Mouse (Mus musculus): ENCODE measurements around the gene Tshz2. TPM values are rescaled to one million over a fixed set of nuclear protein-coding genes. Genes with fewer than 3 reads are reported as not detected.

Tshz2 gene
- total RNA-seq, 2 experiments from 2014 or later = 11.4 to 12.0 TPM

DNA sequence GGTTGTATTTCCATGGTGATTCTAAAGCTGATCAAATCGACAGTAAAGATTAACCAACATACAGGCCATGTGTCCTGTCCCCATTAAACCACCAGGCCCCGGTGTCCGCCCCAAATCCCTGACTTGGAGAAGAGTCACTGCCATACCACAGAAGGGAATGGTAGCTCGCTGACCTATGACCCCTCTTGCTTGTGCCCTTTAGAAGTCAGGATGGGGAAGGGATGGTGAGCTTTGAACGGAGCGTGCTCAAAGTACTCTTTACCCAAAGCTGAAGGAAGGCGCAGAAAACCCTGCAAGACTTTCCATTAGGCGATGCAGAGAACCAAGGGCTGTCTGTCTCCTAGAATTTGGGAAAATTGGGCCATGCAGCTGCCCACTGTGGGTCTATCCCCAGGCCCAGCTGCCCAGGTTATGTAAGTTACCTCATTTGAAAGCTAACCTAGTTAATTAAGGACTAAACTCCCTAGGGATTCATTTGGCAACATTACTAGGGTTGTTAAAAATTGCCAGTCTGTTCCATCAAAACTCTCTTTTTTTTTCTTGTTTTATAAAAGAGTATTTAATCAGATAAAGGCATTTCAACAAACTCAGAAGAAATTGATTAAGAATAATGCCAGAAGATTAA, 238.7 kb downstream of the Tshz2 start:
- DNase-seq = no peak

DNA sequence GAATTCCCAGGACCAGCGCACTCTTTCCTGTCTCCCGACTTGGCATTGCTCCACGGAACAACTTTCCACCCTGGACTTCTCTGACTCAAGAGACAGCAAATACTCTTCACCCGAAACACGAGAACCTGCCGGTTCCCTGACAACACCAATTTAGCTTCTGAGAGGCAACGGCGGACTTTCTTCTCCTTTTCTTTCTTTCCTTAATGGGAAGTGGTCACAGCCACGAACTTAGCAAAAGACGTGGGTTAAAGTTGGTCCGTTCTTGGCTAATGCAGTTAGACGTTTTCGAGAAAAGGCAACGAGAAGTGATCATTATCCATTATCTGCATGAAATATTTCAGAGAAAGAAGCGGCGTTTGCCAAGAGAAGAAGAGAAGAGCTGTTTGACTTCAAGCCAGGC, 240.6 kb downstream of the Tshz2 start:
- no peak for DNase-seq

DNA sequence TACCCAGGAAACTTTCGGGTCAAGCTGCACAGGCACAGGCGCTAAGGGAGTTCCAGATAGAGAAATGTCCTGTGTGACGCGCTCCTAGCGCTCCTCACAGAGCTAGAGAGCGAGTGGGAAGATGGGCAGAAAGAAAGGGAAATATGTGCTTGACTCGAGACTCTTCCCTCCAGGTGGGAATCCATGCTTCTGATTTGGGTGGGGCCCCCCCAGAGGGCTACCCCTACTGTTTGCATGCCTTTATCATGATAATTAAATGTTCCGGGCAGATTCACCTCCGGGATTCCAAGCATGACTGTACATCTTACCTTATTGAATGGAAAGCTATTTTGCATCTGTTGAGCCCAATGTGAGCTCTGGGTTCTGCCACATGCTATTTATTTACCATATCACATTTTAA, 255.1 kb downstream of the Tshz2 start:
- DNase-seq = no peak

DNA sequence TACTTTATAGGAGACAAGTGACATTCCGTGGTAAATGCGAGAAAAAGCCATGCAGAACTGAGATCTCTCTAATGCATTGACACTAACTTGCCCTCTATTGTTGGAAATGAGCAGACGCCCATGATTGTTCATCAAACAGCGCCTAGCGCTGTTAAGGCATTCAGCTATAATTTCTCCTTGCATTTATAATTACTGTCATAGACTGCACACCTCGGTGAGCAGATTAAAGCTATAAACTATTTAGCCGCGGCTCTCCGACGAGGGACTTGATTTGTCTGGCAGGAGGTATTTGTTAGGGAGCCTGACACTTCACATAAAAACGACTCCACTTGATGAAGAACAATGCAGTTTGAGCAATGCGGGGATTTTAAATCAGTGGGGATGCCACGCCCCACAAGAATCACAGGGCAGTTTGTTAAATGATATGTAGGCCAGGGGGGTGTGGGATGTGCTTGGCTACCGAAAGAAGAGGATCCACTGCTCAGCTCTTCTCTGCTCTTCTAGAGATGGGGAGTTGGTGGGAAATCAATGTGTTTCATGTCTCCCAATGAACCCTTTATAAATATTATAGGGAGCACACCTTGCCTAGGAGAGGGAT, 259.7 kb downstream of the Tshz2 start:
- no peak for DNase-seq

DNA sequence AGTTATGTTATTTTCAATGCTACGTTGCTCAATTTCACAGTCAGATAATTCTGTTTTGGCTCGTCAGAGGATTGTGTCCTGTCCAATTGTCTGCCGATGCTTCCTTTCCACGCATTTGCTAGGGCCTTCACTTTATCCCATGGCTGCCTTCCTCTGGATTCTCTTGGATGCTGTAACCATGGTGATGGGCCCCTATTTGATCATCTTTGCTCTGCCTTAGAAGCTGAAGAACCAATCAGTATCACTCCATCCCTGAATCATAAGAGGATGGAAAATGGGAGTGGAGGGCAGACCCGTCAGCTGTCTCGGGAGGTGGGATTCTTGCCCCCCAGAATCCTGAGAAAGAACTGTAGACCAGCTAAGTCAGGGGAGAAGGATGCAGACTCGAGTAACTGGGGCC, 270.1 kb downstream of the Tshz2 start:
- DNase-seq = no peak

DNA sequence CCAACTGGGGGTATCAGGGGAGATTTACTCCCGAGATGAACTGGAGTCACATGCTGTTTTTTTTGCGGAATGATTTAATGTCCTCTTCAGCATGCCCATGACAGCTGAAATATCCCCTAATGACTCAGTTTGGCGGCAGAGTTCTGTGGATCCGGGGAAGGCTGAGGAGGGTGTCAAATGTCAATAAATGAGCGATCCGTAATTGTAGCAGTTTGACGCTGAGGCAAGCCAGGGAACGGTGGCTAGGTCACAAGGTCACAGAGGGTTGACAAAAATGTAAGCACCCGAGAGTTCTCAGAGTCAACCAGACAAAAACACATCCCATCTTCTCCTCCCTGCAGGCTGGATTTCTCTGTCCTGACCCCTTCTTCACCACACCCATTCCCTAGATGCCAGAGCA, 273.6 kb downstream of the Tshz2 start:
- DNase-seq = no peak

DNA sequence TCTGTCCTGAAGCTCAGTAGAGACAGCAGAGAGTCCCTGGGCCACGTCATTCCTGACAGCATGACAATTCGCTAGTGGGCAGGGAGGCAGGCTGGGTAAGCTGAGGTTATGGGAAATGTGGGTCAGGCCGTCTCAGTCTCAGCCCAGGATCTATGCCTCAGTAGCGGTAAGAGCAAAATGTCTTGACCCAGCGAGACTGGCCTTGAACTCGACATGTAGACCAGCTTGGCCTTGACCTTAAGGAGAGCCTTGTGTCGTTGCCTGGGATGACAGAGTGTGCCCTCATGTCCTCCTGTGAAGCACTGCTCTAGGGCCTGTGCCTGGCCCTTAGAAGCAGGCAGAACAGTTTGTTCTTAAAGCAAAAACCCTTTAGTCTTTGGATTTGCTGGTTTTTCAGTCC, 275.2 kb downstream of the Tshz2 start:
- DNase-seq = no peak

DNA sequence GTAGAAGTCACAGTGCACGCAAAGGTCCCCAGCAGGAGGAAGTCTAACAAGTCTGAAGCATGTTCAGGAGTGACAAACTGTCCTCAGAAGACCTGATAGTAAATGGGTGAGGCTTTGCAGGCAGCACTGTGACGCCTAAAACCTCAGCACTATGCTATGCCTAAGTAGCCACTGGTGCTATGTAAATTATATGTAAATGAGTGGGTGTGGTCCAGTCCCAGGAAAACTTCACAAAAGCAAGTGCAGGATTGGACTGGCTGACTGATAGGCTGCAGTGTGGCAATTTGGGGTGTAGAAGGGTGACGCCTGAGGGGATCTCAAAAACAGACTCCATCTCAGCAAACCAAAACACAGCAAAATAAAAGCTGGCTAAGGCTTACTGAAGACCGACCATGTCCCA, 277.8 kb downstream of the Tshz2 start:
- DNase-seq = no peak

DNA sequence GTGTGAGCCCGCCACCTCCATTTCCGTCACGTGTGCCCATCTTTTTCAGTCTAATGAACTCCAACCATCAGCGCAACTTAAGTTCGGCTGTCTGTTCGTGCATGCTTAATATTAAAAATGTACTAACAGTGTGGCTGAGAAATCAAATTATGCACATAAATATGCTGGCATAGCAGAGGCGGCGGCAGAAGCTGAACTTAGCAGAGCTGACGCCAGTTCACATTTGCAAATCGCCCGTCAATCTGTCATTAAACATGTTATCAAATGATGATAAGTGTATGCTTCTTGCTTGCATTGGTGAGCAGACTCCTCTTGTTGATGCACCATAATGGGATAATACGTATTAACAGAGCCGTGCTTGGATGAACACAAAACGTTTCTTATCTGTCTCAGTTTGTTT, 280.0 kb downstream of the Tshz2 start:
- DNase-seq = no peak

DNA sequence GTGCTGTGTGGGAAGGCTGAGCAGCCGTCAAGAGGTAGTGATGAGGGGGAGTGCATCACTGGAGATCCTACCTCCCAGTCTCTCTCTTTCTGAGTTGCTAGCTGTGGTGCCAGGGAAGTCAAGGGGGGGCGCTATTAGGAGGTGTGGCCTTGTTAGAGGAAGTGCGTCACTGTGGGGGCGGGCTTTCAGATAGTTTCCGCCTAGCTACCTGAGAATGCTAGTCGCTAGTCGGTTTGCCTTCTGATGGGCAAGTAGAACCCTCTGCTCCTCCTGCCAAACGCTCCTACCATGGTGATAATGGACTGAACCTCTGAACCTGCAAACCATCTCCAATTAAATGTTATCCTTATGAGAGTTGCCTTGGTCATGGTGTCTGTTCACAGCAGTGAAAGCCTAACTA, 282.1 kb downstream of the Tshz2 start:
- peak in 1 of 2 experiments; percentile 4 for DNase-seq

DNA sequence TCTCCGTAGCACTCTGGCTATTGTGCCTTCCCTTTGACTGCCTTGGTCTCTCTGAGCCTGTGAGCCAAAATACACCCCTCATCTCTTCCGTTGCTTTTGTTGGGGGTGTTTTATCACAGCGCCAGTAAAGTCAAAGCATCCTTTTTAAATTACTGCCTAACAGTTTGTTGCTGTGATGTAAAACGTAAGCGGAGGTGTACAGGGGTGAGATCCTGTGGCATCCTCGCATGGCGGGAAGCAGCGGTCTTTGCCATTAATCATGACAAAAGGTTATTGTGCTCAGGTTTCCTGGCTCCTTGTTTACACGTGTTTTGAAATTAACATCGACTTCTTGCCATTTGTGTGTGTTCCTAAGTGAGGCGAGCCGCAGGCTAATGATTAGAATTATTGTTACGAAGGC, 282.5 kb downstream of the Tshz2 start:
- no peak for DNase-seq

DNA sequence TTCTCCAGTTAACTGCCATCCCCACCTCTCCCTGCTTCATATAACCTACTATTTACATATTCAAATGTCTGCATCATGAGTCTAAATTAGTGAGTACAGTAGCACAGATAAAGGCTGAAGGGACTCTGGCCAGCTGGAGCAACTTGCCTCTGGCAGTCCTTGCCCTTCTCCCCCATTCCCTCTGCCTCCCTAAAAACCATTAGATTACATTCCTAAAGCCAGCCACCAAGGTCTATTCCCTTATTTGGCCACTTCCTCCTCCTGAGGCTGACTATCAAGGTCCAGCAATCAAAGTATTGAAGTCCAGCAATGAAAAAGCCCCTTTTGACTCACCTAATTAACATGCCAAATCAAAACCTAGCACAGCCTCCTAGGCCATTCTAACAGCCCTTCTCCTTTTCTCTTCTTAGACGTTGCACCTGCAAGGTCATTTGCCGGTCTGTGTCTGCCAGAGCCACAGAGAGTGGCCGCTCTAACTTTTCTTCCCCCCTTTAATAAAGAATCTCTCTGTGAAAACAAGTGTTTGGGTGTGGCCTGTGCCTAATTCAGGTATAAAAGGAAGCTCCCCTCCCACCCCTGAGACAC, 286.4 kb downstream of the Tshz2 start:
- no peak for DNase-seq

DNA sequence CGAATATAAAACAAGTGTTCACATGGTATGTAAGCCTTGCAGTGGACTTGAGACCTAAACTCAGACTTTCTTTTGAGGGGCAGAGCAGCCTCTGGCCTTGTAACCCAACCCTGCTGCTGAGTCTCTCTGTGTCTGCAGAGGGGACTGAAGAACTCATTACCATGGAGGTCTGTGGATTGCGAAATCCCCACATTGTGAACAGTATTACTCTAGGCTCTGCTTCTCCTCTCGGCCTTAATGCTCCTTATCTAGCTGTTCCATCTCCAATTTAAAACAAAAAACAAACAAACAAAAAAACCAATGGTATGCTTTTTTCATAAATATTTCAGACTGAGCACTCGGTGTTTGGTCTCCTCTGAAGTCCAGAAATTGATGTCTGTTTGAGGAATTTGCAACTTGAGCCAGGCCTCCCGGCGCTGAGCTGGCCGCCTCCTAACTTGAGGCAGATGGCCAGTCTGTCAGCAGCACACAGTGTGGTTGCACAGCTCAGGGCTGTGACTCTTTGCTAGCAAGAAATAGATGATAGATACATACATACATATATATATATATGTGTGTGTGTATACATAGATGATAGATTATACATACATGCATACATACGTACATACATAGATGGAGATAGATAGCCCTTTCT, 291.5 kb downstream of the Tshz2 start:
- DNase-seq = no peak

DNA sequence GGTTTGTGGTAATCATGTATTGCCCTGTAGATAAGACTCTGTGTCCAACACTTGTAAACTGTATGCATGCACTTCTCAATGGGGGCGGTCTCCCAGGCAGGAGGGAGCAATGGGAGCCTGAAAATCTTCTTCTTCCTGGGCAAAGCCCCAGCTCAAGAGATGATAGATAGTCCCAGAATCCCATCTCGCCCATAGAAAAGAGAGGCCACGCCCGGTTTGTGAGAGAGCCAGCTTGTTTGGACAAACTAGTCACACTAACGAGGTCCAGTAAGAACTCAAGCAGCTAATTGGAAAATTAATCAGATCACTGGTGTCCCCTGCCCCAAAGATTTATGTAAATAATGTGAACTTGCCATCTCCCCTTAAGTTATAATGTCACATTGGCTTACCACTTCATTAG, 292.7 kb downstream of the Tshz2 start:
- no peak for DNase-seq

DNA sequence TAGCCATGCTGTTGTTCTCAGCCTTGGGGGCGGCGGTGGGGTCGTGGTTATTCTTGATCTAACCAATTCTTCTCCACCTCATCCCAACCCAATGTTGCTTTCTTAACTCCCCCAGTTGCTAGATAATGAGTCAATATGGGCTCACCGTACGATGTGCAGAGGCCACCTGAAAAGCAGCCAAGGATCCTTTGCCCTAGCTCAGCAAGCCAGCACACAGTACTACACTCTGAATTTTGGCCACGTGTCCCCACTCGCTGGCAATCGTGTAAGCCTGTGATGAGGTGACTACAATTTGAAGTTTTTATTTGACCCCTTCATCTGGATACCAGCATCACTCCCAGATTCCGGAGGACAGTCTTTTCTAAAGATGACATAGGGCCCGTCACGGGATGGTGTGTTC, 293.2 kb downstream of the Tshz2 start:
- DNase-seq = peak in 1 of 2 experiments; percentile 15

DNA sequence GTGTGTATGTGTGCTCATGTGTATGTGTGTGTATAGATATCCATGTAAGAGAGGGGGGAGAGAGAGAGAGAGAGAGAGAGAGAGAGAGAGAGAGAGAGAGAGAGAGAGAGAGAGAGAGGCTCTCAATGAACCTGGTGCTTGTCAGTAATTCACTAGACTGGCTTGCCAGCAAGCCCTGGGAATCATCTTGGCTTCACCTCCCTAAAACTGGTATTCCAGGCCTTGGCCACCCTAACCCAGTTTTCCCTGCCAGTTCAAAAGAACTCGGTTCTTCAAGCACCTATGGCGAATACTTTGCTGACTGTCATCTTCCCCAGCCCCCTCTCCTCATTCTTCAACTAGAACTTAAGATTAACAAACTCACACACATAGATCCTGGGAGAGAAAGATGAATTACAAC, 294.6 kb downstream of the Tshz2 start:
- DNase-seq = no peak

DNA sequence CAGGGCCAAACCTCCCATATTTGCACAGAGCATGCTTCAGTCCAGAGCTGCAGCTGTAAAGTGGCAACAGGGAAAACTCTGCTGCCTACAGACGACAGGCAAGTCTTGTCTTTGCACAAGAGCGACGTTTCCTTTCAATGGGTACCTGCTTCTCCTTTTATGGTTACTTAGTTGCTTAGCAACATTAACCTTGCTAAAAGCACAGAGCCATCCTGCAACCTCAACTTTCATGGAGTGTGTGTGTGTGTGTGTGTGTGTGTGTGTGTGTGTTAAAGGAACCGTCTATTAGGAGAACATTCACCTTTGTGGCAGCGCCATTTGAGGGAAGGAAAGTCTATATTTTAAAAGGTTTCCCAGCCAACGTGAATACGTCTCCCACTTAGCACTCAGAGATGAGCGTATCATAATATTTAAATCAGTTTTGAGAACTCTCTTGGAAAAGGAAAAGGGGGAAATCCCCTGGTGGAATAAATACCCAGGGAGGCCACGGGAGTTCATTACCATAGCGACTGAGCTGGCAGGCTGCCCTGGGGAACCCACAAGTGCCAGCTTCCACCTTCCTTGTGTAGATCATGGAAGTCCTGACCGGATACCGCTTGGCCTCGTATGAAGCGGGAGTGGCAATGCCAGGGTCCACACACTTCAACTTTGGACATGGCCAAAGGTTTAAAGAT, 295.8 kb downstream of the Tshz2 start:
- peak in 1 of 2 experiments; percentile 16 for DNase-seq

DNA sequence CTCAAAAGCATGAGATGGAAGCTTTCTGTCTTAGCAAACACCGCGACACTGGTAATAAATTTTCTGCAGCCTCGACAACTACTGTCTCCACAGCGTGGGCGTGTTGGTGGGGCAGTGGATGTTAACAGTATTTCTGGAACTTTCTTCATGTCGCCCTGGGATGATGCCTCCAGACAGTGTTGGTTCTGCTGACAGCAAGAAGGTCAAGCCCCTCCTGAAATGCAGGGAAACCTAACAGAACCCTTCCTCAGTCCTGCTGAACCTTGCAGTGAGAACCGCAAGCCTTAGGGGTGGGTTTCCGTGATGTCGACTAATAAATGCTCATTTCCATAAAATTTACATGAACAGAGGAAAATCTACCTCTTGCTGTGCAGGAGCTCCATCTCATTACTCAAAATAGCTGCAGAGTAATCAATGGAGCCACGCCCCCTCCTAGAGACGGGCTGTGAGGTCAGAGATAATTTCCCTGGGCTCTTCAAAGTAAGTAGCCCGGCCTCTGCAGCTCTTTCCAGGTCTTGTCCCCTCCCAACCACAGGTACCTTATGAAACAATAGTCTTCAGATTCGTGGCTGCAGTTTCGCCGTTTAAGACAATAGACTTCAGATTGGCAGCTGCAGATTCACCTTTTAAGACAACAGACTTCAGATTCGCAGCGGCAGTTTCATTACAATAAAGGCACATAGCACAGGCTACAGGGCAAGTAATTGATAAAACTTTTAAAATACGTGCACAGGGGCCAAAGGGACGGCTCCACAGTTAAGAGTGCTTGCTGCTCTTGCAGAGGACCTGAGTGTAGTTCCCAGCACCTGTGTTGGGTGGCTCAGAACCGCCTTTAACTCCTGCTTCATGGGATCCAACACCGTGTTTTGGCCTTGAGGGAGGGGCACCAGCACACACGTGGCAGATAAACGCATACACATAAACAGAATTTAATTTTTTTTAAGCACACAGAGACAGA, 297.0 kb downstream of the Tshz2 start:
- DNase-seq = peak; percentile 18 to 44

DNA sequence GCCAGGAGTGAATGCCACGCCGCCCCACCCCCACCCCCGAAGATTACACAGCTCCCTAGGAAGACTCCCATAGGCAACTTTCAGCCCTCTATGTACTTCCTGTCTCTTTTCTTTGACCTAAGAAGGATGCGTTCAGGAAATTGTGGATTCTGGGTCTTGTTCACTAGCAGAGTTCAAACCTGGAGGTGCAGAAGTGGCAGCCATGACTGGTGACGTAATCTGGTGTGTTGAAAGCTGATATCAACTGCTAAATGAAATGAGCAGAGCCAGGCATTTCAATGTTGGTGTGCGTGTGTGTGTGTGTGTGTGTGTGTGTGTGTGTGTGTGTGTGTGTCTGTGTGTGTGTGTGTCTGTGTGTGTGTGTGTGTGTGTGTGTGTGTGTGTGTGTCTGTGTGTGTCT, 302.8 kb downstream of the Tshz2 start:
- no peak for DNase-seq

DNA sequence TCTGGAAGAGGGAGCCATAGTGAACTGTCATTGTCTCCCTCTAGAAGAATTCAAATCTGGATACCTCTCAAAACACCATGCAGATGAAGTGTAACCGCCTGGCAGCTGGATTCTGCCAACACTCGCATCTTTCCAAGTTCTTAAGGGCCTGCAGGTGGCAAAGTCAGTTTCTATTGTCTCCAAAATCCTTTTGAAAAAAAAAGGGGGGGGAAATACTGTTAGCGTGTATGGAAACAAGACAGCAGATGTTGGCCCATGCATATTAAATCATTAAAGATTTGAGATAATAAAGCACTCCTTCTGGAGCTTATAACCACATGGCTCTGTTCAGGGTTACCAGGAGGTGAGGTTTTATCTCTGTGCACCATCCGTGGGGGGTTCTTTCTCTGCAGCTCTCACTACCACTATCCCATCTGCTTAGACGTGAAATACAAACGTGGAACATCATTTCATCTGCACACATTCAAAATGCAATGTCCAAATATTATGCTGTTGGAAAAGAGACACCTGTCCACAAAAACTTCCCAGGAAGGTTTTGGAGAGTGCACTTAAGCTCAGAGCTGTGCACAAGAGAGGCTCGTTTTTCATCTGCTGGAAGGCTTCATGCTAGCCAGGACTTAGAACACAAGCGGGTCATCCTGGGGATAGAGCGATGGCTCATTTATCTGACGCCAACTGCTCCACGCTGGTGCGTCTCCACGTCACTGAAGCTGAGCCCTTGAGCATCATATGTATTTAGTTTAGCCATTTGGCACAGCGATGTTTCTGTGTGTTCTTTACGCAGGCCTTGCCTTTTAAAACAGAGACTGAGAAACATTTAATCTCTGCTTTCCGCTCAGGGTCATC, 307.7 kb downstream of the Tshz2 start:
- no peak for DNase-seq

DNA sequence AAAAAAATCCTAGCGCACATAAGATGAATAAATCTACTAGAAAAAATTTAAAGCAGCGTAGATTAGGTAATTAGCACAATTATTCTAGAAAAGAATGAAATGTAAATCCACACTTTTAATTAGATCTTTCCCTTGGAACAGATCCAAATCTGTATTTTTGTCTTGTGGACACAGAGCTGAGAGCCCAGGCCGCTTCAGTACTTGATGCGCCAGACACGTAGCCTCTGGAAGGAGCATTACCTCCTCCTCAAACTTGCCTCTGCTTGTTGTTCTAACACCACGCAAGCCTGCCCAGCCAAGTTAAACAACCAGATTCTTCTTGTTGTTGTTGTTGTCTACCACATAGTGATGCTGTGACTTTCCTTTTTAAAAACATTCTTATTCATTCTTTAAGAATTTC, 310.9 kb downstream of the Tshz2 start:
- no peak for DNase-seq
